Mouse (Mus musculus): Measurements from ENCODE around the gene Rai14. TPM values are rescaled to one million over a fixed set of nuclear protein-coding genes. Genes with fewer than 3 reads are reported as not detected.

Rai14 gene
- polyA plus RNA-seq, 1 experiment = 2.2 TPM

DNA sequence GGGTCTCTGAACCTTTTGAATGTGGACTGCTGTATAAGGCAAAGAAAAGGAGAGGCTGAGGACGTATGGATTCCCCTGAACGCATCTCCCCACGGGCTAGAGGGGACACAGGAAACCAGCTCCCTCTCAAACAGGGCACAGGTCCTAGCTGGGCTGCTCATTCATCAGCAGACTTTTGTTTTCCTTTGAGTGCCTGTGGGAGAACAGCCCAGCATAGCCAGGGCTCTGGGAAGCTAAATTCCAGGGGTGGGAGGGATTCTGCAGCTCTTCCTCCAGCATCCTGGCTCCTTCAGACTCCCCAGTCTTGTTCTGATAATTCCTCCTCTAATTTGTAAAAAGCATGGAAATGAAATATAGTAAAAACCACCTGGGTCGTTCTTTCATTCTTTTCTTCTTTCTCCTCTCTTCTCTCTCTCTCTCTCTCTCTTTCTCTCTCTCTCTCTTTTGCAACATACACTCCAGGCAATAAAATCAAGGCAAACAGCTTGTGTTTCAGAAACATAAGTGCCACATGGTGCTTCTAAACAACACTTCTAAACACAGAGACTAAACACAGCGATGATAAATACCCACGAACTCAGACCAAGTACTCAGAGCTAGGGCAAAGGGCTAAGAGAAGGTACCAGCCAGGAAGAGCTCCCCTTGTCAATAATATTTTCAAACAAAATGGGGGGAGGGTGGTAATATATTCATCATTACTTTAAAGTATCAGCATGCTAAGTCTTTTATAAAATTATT lies 65.9 kb downstream of the Rai14 start:
- DNase-seq (ENCODE audit: low read depth) = no peak

DNA sequence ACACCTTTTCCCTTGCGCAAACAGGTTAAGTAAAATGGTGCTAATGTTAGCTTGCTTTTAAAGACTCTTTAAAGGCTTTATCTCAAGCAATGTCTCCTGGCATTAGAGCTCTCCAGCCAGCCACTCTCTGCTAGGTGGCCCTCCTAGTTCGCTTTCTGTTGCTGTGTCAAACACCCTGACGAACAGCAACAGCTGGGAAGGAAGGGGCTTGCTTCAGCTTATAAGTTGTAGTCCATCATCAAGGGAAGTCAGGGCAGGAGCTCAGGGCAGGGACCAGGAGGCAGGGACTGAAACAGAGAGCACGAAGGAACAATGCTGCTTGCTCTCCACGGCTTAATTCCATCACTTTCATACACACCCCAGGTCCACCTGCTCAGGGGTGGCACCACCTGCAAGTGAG lies 68.1 kb downstream of the Rai14 start:
- DNase-seq (ENCODE audit: low read depth) = no peak

DNA sequence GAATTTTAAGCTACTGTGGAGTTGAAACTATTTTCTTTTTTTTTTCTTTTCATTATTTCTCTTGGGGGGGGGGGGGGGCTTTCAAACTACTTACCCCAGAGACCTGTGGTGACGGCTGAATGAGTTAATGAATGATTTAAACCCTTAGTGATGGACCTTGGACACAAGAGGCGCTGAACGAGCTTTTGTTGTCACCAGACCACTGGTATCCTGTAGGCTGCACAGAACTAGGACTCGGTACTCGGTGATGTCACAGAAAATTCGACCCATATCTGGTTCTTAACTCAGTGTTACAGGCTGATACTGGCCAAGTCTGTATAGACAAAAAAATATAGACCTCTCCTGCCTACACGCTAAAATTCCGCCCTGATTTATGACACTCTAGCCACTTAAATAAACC lies 69.3 kb downstream of the Rai14 start:
- DNase-seq (ENCODE audit: low read depth) = no peak

DNA sequence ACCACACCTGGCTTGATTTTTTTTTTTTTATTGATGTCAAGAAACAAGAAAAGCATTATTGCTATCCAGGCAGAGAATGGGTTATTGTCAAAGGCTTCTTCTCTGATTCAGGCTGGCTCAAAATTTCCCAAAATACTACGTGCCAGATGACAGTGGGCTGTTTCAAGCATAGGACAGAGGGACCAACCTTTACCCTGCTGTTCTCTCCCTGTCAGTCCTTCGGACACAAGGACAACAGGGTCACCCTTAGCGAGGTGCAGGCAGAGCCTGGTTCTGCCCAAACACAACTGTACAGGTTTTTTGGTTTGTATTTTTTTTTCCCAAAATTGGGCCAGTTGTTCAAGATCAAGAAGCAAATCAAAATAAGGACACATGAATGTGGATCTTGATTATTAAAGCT lies 70.6 kb downstream of the Rai14 start:
- DNase-seq (ENCODE audit: low read depth) = no peak

DNA sequence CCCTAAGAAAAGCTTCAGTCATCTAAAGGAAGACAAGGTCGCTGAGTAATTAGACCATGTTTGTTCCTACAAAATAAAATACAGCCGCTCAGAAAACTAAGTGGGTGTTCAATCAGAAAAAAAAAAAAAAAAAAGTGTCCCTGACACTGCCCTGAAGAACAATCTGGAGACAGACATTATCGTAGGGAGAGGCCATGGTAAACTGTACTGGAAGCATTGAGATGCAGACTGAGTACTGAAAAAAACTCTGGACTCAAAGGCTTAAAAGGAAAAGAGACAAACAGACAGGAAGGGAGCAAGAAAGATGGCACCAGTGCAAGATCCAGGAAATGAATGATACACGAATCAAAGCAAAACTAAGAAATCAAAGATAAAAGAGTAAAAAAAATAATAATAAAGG lies 71.2 kb downstream of the Rai14 start:
- no peak for DNase-seq (ENCODE audit: low read depth)

DNA sequence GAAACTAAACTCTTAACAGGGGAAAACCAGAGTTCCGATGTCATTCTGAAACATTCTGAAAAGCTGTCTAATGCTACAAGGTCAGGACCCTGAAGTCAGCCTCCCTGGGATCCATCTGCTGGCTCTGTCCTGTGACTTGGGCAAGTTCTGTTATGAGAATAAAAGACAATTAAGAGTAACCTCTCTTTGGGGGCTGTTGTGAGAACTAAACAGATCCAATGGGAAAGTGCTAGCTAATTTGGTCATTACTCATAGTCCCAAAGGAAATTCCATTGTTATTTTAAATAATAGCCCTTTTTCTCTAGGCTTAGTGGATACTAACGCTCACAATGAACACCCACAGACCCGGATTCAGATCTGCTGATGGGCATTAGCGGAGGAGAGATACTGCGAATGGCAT lies 72.0 kb downstream of the Rai14 start:
- DNase-seq (ENCODE audit: low read depth) = no peak

DNA sequence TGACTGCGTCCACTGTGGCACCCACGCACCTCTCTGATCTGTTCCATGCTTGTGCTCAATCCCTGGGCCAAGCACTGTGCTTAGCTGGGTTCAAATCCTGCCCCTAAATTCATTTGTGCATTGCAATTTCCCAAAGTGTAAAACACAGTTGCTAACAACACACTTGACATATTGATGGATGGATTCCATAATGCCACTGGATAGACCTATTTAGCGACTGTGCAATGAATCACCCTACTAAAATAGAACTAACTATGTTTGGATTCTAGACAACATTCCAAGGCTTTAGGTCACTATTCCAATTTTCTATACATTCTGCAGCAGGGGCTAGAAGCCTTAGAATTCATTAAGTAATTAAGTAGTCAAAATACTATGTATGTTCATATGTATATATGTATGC lies 73.7 kb downstream of the Rai14 start:
- DNase-seq (ENCODE audit: low read depth) = no peak

DNA sequence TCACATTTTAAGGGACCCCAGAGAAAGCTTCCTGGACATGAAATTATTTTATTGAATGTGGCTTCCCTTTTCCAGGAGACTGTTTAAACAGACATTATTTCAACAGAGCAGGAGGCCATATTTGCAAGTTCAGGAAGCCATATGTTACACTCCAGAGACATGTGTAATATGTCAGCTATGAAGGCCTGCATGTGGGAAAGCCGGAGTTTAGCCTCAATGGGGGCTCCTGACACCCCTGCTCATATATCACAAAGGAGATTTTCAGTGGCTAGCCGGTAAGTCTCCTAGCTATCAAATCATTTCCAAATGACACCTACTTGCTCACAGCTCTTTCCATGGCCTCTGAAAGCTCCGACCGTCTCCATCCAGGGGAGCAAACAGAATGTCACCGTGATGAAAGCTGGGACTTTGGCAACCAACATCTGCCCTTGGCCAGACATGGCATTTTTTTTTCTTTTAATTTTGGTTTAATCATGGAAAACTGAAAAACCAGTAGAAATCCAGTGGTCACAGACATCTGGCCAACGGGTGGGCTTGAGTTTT lies 77.1 kb downstream of the Rai14 start:
- no peak for DNase-seq (ENCODE audit: low read depth)

DNA sequence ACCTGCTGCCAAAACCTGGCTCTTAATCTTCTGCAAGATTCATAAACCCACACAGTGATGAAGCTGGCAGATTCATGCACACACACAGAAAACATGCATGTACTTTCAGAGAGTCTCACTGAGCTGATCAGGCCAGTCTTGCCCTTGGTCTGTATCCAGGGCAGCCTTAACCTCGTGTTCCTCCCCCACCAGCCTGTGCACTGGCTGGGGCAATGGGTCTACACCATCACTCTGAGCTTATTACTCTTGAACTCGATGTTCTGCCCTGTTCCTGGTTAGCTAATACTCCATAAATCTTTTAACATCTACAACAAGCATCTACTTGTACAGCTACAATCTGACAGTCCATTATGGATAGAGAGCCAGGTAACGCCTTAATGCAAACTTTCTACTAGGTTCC lies 77.6 kb downstream of the Rai14 start:
- peak; percentile 37 for DNase-seq (ENCODE audit: low read depth)

DNA sequence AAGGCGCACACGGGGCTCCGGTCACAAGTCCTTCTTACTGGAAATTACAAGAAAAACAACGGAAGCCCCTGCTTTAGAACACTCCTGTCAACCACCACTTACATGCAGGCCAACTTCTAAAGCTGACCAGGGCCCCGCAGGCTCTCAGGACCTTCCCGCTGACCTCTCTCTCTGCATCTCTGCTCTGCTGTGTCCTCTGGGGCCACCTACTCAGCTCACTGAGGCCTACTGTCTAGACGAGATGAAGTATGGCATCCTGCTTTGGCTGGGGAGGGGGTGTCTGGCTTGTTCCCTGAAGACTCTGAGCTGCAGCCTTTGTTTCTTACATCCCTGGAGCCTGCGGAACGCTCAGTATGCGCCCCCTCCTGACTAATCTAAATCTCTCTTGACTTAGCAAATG lies 79.3 kb downstream of the Rai14 start:
- no peak for DNase-seq (ENCODE audit: low read depth)

DNA sequence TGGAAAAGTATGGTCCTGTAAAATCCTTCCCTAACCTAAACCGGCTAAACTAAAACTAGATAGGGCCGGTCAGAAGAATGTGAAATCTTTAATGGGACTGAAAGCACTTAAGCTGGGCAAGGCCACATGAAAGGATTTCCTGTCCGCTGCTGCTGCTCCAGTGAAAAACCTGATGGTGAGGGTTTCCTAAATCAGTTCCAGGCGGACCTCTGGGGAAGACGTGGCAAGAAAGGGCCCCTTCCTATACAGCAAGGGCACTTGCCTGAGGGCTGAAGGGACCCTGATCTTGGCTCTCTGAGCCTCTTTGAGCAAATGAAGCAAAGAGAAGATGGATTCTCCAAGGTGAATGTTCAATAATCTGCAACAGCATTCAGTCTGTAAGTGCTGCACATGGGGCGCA lies 80.2 kb downstream of the Rai14 start:
- DNase-seq (ENCODE audit: low read depth) = no peak

DNA sequence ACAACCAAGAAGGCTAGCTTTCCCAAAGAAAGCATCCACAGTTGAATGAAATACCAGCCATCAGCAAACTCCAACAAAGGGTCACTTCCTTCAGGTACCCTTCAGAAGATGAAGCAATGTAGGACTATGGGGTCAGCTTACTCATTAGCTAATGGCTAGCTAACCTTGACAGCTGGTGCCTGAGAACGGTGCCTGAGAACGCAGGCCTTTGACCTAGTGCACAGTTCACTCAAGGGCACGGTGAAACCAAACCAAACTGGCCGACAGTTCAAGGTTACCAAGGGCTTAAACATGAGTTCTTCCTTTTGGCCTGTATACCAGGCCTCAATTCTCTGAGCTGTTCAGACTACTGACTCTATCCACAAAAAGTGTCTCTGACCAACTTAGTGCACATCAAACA lies 81.0 kb downstream of the Rai14 start:
- DNase-seq (ENCODE audit: low read depth) = no peak

DNA sequence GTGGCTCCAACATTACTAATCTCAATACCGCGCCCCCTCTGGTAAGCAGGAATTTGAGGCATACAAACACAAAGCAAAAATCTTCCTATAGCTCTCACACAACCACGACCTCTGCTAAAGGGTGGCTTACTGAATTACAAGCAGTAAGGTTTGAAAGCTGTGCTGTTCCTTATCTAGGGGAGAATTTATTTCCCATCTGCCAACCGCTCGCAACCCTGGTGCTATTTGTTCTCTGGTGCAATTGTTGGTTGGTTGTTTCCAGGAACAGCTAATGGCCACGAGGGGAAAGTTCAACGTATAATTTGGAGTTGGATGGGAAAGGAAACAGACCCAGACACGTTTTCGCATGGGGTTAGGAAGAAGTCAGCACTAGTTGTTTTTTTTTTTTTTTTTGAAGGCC lies 81.8 kb downstream of the Rai14 start:
- DNase-seq (ENCODE audit: low read depth) = no peak

DNA sequence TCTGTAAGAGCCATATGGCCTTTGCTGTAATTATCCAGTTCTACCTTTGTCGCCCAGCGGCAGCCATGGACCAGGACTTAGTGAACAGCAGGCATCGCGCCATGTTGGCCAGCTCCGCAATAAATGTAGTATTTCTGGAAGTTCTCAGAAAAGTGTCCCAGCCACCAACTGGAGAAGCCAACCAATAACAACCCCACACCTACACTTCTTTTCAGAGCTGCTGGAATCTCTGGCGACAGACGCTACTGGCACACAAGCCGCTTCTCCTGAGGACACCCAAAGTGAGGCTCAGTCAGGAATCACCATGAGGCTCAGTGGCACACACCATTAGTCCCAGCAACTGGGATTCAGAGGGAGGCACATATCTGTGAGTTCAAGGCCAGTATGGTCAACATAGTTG lies 82.4 kb downstream of the Rai14 start:
- no peak for DNase-seq (ENCODE audit: low read depth)

DNA sequence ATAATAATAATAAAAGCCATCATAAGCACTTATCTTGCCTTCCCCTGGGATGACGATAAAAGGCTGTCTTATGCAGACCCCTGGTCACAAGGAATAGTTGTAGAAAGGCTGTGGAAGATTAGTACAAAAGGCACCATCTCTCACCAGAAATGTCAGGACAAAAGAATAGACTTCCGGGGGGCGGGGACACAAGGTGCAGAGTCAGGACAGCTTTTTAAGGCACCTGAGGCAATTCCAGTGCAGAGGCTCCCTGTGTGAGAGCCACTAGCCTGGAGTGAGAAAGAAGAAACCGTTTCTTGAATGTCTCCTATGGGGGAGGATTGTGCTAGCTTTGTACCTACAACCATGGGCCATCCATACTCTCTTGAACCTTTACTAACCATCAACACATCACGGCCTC lies 82.9 kb downstream of the Rai14 start:
- no peak for DNase-seq (ENCODE audit: low read depth)

DNA sequence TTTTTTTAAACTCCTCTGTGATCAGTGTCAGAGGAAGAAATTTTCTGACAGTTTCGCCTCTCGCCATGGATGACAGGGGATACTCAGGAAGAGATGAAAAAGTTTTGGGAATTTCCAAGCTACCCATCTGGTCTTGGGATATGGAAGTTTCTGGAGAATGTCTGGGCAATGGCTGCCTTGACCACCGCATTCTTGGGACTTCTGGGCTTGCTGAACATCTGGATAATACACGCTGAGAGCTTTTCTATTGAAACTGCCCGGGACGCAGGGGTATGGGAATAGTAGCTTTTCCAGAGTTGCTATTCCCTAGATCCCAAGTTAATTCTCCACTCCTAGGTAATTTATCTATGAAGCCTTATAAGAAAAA lies 85.5 kb downstream of the Rai14 start:
- no peak for DNase-seq (ENCODE audit: low read depth)

DNA sequence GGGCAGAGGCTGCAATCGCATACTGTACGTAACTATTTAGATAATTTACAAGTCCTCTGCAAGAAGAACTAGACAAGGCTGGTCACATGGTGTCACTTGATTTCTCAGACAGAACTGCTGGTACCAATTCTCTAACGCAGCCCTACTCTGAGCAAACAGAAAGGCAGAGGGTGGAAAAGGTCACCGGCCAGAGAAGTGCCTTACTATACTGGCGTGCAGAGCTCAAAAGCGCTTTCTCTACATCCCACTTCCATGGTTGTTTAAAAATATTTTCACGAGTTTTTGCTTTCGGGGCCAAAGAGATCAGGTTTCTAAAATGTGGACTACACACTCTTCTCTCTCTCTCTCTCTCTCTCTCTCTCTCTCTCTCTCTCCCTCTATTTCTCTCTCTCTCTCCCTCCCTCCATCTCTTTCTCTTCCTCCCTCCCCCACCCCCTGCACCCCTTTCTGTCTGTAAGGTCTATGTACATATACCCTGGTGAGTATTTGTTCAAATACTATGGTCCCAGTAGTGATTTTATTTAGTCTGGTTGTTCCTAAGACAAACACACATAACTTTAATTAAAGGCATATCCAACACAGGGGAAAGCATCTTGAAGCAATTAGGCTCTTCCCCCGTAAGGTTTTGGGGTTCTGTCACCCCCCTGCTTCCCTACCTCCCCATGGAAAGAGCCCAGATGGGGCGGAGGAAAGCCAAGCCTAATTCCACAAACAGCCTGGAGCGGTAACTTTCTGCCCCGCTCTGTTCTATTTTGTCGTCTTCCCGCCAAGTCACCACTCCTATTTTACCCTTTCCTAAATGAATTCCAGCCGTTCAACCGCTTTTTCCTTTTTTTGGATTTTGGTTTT lies 86.1 kb downstream of the Rai14 start:
- DNase-seq (ENCODE audit: low read depth) = no peak

DNA sequence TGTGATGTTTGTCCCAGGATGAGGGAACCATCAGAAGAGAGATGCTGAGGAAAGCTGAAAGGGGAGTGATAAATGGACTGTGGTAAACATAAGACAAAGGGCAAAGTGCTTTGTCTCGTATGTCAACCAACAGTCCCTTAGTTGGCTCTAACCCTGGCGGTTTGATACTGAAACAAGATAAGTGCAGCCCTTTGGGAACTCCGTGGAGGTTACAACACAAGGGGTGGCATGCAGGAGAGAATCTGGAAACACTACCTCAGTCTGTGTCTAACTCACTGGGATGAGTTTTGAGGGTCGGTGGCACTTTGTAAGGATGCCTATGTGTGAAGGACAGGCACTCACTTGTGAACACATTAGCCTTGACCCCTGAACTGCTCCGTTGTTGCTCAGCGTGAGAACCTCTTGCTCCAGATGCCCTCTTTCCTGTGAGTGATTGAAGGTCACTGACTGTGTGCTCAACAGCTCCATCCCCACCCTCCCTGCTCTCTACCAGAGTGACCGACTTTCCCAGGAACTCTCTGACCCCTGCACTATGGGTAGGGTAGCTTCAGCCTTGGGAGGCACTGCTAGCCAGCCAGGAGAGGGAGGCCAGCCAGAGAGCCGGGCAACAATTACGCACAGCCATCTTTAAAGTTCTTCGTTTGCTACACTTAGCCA lies 90.7 kb downstream of the Rai14 start:
- no peak for DNase-seq (ENCODE audit: low read depth)

DNA sequence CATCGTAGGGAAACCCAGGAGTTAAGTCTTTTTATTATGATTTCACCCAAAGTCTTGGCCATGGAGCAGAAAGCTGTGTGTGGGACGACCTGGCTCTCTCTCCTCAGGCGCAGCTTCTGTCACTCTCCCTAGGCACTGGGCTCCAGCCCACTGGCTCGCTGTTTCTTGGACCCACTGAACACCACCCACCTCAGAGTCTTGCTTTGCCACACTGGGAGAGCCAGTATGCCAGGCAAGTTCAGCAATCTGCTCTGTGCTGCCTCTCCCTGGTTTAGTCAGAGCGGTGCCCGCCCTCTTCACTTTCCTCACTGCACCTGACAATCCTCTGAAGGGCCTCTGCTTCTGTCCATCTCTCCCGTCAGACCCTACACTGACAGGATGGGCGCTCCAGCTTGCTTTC lies 93.2 kb downstream of the Rai14 start:
- DNase-seq (ENCODE audit: low read depth) = no peak

DNA sequence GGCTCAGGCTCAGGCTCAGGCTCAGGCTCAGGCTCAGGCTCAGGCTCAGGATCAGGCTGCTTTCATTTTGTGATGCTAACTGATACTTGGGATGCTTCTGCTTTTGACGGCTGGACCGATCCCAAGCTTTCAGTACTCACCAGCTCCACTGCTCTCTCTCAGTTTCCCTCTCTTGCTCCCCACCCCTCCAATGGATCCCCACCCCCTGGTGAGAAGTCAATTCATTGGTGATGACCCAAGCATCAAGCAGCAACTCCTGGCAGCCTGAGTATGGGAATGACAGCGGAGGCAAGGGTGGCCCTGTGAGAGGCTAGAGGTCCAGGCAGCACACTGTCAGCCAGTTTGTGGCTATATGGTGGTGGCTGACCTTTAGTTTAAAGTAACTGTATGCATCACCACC lies 94.7 kb downstream of the Rai14 start:
- no peak for DNase-seq (ENCODE audit: low read depth)

DNA sequence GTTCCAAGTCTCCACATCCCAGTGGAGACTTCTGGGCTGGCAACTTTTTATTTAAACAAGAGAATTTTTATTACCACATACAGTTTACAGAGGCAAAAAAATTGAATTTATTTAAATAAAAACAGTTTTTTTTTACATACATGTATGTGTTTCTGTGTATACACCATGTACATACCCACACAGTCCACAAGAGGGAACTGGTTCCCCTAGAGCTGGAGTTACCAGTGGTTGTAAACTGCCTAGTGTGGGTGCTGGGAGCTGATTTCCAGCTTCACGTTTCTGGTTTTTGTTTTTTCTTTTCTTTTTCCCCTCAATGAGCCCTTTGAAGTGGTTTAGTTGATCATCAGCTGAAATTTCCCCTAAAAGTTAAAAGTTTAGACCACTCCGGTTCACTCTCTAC lies 96.1 kb downstream of the Rai14 start:
- DNase-seq (ENCODE audit: low read depth) = no peak

DNA sequence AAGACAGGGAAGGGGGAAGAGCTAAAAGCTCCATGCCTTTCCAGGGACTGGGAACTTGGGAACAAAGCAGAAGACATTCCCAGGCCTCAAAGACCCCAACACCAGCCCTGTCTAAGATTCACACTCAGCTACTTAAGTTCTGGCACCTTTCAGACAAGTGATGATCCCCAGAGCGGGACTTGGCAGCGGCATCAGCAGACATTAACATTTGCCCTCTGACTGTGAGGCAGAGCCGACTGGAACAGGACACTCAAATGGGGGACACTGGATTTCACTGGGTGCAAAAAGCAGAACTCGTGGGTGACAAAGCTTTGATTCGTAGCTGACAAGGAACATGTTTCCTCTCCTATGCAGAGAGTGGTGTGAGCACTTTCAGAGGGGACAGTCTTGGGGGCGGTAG lies 98.4 kb downstream of the Rai14 start:
- no peak for DNase-seq (ENCODE audit: low read depth)

DNA sequence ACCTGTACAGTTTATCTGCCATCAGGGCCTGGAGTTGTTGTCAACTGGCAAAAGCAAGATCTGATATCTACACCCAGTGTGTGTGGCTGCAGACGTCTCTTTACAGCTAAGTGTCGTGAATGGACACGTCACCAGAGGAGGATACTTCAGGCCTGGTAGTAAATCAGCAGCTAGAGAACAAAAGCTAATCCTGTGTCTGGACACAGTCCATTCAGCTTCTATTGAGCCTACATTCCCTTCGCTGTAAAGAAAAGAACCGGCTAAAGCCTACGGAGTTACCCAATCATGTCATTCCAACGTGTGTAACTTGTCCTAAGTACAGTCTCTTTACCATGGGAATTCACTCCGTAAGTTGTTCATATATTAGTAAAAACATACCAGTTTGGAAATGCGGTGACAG lies 103.4 kb downstream of the Rai14 start:
- DNase-seq (ENCODE audit: low read depth) = peak; percentile 47
